Comparison of ENCODE assay signal across 1 mouse cellular context in the genomic region with DNA sequence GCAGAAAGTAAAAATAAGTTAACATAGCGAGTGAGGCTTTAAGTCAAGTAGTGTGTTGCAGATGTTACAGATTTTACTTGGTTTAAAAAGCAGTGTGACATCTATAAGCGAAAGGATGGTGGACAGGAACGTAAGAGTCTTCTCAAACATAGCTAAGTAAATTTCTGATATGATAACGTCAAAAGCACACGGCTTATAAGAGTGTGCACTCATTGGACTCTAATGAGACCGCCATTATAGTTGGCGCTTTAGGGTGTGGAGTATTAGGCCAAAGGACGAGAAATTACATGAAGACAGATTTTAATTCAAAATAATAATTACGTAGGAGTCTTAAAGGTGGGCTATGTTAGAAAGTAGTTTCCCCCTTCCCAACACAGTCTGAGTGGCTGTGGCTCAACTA.
TF ChIP-seq lines count a peak whose summit lies in the region.

No protein-coding gene starts in this region.

TF ChIP-seq in CH12.LX, 34 proteins besides CTCF, POLR2A, EP300 and RAD21 (continued from another document):
- TF ChIP-seq IRF4 (IDR thresholded peaks at IDR 0.05; ENCODE audit: low read depth, low read length): no peak
